Mouse (Mus musculus) cerebellum, adult 8-10 months (tissue): Measurements from ENCODE around the gene Hoxb7.

Source experiments
- DNase-seq: peaks from one replicate; pipeline ENCODE4 v3.0.0; 2022

Gene Hoxb7

GRCm38 (mm10) chr11:96338957-96339855 lies 52.8 kb downstream of the Hoxb7 start:
- no peak for DNase-seq
